Mouse (Mus musculus) regulatory T cell (primary cell): Measurements from ENCODE around the gene Morc2b.
"Not testable (repeated sequence)": the region's sequence is repeated elsewhere in the genome, so short reads cannot be mapped to it uniquely, and the experiment has no call there.

Experiments
- in situ Hi-C: fragments of 300-600 bp; cut with MboI, MseI; formaldehyde crosslinking; loops from one replicate; pipeline ENCODE4 v1.15.1; 2025; ENCODE audit warnings: high pct_unique_total_duplicates

The Morc2b gene

DNA sequence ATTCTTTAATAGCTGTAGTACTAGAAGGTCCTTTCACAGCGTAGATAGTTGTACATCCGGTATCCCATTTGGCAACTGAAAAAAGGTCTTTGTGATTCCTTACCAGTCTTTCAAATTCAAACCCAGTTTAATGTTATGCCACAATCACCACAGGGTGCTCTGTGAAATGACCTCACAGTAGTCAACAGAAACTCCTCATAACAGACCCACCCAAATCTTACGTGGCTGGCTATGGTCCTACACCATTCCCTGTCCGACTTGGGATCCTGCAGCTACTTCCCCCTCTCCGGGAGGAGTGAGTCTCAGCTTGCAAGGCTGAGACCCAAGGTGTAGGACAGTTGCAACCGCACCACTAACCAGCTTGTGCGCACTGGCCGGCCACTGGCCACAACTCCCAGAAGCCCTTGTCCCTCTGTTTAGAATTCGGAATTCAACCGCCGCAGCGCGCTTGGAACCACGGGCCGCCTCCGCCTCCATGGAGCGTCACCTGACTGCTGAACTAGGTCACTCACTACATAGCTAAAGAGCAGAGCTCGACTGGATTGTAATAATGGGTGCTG is at the start of gene Morc2b:
TSS of gene Morc2b (minus strand) at position 423 of the 560 bp plus-strand sequence.
- in situ Hi-C loops, result no loop called here

DNA sequence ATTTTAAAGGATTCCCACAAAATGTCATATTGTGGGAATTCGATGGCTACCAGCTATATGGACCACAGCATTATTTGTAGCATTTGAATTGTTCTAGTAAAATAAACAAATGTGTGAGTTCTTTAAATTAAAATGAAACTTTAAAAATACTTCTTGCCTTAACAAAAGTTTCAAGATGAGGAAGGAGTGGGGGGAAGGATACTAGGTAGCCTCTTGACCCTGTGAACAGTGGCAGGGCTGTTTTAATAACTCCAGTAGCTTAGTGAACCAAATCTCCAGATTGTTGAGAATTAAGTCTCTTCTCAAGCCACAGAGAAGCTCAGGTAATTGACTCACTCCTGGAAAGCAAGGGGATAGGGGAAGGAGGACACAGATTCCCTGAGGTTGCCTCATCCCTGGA is 28.7 kb upstream of the Morc2b start, which contains the start of gene Olfr55:
TSS of gene Olfr55 (plus strand) at position 301 of the 400 bp plus-strand sequence.
- in situ Hi-C loops, result not testable (repeated sequence)

DNA sequence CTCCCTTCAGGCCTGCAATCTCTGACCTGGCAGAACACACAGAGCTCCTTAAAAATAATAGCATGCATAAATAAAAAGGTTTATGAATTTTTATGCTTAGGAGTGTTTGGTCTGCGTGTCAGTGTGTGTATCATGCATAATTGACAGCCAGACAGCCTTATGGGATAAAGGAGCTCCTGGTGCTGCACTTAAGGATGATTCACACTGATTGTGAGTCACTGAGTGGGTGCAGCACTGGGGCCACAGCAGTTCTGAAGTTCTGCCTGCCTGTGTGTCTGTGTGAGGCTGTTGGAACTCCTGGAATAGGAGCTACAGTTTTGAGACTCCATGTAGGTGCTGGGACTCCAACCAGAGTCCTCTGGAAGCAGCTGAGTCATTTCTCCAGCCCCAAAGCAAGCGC is 13.2 kb downstream of the Morc2b start:
- in situ Hi-C loops, result no loop called here

DNA sequence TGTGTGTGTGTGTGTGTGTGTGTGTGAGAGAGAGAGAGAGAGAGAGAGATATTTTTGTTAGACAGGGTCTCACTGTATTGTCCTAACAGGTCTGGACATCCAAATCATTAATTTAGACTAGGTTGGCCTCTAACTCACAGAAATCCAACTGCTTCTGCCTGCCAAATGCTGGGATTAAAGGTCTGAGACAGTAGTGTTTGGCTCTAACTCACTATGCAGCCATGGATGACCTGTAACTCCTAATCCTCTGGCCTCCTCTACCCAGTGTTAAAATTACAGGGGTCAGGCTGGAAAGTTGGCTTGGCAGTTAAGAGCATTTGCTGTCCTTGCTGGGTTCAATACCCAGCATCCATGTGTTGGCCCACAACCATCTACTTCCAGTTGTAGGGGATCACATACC is 14.9 kb downstream of the Morc2b start:
- in situ Hi-C loops, result no loop called here

DNA sequence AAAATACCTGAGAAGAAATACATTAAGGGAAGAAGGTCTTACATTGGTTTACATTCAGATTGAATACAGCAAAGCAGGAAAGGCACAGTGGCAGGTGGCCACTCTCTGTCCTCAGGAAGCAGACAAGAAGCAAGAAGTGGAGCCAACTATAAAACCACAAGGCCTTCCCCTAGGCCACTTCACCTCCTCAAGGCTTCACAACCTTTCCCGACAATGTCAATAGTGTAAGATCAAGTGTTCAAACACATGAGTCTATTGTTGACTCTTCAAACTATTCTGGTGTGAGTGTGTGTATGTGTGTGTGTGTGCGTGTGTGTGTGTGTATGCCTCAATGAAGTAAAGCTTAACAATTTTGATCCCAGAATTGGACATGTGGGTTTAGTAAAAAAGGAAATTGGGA is 42.1 kb downstream of the Morc2b start:
- in situ Hi-C loops, result no loop called here

DNA sequence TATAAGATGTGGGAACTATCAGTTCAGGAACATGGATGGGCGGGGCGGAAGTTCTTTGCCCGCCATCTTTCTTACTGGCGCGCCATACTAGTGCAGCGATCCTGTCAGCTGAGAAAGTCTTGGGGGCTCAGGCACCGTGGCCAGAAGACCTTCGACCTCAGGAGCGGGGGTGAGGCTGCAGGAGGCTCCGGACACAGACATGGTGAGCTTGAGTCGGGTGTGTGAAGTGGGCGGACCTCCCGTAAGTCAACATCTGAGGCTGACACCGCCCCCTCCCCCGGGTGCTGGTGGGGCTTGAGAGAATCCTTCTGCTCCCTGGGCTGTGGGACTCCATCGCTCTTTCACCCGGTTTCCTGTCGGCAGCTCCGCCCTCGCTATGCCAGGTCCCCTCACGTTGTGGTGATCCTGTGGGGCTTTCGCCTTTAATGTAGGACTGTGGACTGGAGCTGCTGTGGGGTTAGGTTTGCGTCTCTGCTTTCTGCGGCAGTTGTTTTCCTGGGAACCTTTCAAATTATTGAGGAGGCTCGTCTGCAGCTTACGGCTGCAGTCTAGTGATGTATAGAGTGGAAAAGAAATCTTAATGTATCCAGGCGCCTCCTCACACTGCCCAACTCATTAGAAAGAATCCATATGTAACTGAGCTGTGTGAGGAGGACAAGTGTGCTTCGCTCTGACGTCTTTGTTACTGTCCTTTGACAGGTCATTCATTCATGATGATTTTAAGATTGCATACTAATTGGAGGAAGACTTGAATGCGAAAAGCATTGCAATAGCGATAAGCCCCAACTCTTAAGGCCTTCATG is 46.9 kb downstream of the Morc2b start:
- in situ Hi-C loops, result no loop called here

DNA sequence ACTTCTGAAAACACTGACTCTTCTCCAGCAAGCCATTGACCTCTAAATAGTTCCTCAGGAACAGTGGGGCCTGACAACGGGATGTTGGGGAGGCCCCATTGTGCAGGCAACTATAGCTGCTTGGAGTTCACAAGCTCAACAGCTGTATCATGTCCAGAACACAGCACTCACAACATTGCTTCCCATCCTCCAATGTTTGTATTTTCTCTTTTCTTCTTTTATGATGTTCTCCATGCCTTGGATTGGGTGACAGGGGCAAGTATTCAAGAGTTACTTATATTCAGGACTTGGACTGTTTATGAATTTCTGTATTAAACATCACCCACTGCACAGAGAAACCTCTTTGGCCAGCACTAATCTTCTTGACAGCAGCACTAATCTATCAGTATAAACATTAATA is 47.9 kb downstream of the Morc2b start:
- in situ Hi-C loops, result no loop called here

DNA sequence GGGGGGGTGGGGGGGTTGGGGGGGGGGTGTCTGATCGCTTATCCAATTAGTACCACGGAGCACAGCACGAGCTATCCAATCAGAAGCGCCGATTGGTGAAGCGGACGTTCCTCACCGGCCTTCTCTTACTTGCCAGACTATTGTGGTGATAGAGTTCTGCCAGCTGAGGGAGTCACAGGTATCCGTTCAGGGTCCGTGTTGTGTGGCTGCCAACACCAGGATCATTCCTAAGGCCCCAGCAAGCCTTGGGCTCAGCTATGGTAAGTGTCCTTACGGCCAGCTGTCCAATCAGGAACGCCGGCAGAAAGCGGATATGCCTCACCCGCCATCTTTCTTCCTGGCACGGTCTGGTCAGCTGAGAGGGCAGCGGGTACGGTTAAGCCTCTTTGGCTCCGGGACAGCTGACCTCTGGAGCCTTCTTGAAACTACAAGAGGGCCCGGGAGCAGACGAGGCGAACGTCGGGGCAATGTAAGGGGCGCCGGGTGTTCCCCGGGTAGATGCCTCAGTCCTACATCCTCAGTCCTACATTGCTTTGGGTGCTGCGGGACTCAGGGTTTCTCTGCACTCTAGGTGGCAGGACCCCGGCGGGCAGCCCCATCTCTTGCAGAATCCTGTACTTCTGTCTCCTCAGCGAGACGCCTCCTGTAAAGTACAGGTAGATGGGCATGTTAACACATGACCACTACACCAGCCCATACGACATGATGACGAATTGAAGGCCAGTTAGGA is 50.1 kb downstream of the Morc2b start, which contains the start of gene Zfp563:
TSS of gene Zfp563 (plus strand) at position 91 of the 730 bp plus-strand sequence.
- in situ Hi-C loops, result no loop called here

DNA sequence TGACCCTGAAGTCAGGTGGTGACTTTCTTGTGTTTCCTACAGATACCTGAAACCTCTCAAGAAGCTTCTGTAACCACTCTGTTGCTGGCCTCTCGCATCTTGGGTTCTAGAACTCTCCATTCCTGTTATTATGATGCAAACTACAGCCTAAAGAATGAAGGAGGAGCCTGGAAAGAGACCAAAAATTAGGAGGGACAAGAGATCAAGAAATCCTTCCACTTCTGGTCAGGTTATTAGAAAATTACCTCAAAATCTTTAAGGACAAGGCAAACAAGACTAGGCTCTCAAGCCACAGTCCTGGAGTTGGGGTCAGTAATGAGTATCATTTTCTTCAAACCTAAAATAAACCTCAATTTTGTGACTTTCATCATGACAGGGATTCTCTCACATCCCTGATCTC is 71.5 kb downstream of the Morc2b start, which contains the start of gene 4921501E09Rik:
TSS of gene 4921501E09Rik (minus strand) at position 101 of the 400 bp plus-strand sequence.
- in situ Hi-C loops, result no loop called here
